Comparison of ENCODE assay signal across 8 mouse cellular contexts in genomic region chr6:90728491-90728931, GRCm38 (mm10).
DNase-seq lines count a peak whose midpoint lies in the region; ATAC-seq and TF ChIP-seq lines count a peak whose summit lies in the region.

No protein-coding gene starts in this region.

- H3K9me3 ChIP-seq in hindbrain, embryonic 16.5 days (ENCODE audit: control insufficient read depth, low read length), result no peaks in the 10 kb centered on the region

- no peak overlapping the region for H3K4me2 ChIP-seq in hindbrain, embryonic 16.5 days (ENCODE audit: low read length)

- no peak overlapping the region for H3K27ac ChIP-seq in hindbrain, embryonic 16.5 days (ENCODE audit: low read depth, low read length)

- CTCF ChIA-PET in Patski (lab: Charles Lee), result interaction anchor here (1.2 to 3.1 kb wide), 3 partner anchors 74 to 122 kb away, joined by 4 to 14 read pairs (median 5); no protein-coding TSS in a partner anchor

- no peaks in the 10 kb centered on the region for H3K36me3 ChIP-seq in hindbrain, embryonic 16.5 days (ENCODE audit: control insufficient read depth, insufficient read depth, low read length)

- WGBS in hindbrain, embryonic 16.5 days, result 0% methylated on average over 1 of the region's 1 CpGs

- H3K4me1 ChIP-seq in hindbrain, embryonic 16.5 days (ENCODE audit: control insufficient read depth, insufficient read depth, low read depth, low read length), result peaks cover 33% of the 10 kb centered on the region

- no peaks in the 10 kb centered on the region for H3K27me3 ChIP-seq in Patski
- no peaks in the 10 kb centered on the region for H3K27me3 ChIP-seq in hindbrain, embryonic 16.5 days (replicated peaks; ENCODE audit: control insufficient read depth, insufficient read depth, low read length)

- DNase-seq in Patski (ENCODE audit: low read depth, low spot score), result no peak
- peak; percentile 93 to 94 for DNase-seq in cerebellum, postnatal 25 days
- DNase-seq in gastrocnemius, adult 8-10 months (ENCODE audit: low spot score in 2 of 2), result peak; percentile 75 to 81
- peak; percentile 68 for DNase-seq in left cerebral cortex, adult 11 months (ENCODE audit: low spot score)
- DNase-seq in lung, postnatal 14 days, result peak; percentile 91
- peak; percentile 86 for DNase-seq in ovary, postnatal 36 days (ENCODE audit: low spot score)
- DNase-seq in thymus, postnatal 14 days, result peak; percentile 86

- TF ChIP-seq CTCF in Patski (IDR thresholded peaks at IDR 0.05), result no peak

- POLR2A ChIA-PET in Patski (lab: Charles Lee), result no interaction called here

- H3K4me3 ChIP-seq in hindbrain, embryonic 16.5 days (ENCODE audit: low read length), result no peak overlapping the region

- no peak overlapping the region for H3K9ac ChIP-seq in hindbrain, embryonic 16.5 days (ENCODE audit: low read depth, low read length)

- in situ Hi-C loops in Patski (cut with MboI; ENCODE audit: low pct_unique_long_range_greater_than_20kb), result no loop called here

- ATAC-seq in Patski, result peak; percentile 53
- peak; percentile 76 for ATAC-seq in hindbrain, embryonic 16.5 days
